Mouse (Mus musculus): ENCODE results near the gene Wwtr1.
A peak's percentile ranks its signal among the peaks of the same experiment; 100 is the strongest.

The Wwtr1 gene

GRCm38 (mm10) chr3:57458652-57459051 is 117.1 kb downstream of the Wwtr1 start:
- DNase-seq (ENCODE audit: low spot score in 2 of 2), result no peak

GRCm38 (mm10) chr3:57448445-57448844 is 127.3 kb downstream of the Wwtr1 start:
- DNase-seq (ENCODE audit: low spot score in 2 of 2), result peak in 1 of 2 experiments; percentile 42

DNA sequence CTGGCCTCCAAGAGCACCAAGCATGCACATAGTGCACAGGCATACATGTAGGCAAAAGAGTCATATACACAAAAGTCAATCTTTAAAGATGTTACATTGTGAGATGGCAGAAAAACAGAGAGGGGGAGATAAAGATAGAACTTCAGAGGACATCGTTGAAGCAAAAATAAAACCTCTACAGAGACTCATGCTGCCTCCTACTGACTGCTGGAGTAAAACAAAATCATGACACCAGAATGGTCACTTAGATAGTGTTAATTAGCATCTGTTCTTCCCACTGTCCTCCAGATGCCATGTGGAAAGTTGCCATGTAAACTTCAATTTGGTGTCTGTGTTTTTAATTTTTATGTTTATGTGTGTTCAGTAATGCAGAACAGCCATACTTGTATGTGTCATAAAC is 127.8 kb downstream of the Wwtr1 start:
- no peak for DNase-seq (ENCODE audit: low spot score in 2 of 2)

GRCm38 (mm10) chr3:57445706-57446105 is 130.0 kb downstream of the Wwtr1 start:
- no peak for DNase-seq (ENCODE audit: low spot score in 2 of 2)

DNA sequence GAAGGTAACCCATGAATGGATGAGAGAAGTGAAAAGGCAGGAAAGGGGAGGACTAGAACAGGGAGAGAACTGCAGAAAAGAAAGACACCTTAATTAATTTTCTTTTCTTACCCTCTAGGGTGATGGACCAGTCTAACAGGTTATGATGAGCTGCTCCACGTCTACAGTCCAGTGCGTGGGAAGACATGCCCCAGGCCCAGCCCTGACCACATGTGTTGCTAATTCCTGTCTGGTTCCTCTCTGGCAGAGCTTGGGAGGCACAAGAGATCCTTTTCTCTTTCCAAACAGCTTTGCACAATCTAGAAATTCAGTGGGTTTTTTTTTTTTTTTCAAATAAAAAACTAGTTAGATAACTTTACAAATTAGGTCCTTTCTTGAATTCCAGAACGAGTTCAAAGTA is 134.8 kb downstream of the Wwtr1 start:
- DNase-seq (ENCODE audit: low spot score in 2 of 2), result no peak

- DNase-seq (ENCODE audit: low spot score in 2 of 2), result no peak
Observed at GRCm38 (mm10) chr3:57435364-57435763, 140.3 kb downstream of the Wwtr1 start.

- DNase-seq (ENCODE audit: low spot score in 2 of 2), result no peak
Observed at GRCm38 (mm10) chr3:57431706-57432105, 144.0 kb downstream of the Wwtr1 start.

- no peak for DNase-seq (ENCODE audit: low spot score in 2 of 2)
Observed at GRCm38 (mm10) chr3:57429486-57429885, 146.2 kb downstream of the Wwtr1 start.

DNA sequence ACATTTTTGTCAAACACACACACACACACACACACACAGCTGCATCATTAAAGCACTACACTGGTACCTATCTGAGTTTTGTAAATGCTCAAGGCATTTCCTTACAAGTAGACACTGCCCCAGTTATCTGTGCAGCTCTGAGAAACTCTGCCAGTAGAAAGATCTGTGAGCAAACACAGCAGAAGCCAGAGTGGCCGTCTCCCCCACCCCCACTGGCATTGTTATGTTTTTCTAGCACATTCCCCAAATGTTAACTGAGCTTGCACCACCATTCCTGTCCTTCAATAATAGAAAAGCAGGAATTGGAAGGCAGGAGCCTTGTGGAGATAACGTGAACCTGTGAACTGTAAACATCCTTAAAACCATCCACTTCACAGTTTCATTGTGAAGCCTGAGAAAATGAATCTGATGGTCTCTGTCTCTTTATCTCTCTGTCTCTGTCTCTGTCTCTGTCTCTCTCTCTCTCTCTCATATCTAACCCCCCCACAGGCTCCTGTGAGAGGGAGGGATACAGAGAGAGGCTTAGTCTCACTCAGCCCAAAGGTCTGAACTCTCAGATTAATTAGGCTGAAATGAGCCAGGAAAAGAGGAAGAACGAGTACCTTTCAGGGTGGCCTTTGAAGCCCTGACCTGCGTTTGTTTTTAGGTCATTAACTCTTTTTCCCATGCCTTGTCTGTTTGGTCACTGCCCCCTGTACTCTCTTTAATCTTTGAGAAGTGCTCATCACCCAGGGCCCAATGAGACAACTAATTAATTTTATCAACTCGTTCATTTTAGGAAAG is 146.8 kb downstream of the Wwtr1 start:
- no peak for DNase-seq (ENCODE audit: low spot score in 2 of 2)

GRCm38 (mm10) chr3:57426351-57426750 is 149.4 kb downstream of the Wwtr1 start:
- no peak for DNase-seq (ENCODE audit: low spot score in 2 of 2)

DNA sequence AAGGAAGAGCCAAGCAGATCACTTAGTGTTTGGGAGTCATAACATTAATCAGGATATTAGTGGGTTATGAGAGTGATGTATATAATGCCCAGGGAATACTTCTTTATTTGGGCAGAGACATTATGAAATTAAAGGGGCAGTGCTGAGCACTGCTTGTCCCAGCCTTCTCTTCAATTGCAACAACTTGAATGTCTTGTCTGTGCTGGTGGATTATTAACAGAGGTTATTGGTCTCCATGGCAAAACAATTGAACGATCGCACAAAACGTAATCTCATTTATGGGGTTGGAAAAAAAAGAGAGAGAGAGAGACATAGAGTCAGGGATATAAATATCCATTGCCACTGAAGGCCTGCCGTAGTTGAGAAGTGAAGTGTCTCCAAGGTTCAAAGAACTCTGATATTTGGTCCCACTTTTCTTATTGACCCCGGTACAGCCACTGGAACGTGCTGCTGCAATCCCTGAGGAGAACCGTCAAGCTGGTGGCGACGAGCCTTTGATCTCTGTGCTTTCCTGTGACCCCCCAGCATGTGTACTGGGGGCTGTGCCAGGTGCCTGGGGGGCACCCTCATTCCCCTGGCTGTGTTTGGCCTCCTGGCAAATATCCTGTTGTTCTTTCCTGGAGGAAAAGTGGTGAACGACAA is 150.5 kb downstream of the Wwtr1 start, which contains the start of gene Tm4sf4:
Tm4sf4 (plus strand) TSS at position 226 of the 642 bp plus-strand sequence.
- no peak for DNase-seq (ENCODE audit: low spot score in 2 of 2)

- DNase-seq (ENCODE audit: low spot score in 2 of 2), result no peak
Observed at GRCm38 (mm10) chr3:57420660-57421059, 155.1 kb downstream of the Wwtr1 start.

- no peak for DNase-seq (ENCODE audit: low spot score in 2 of 2)
Observed at GRCm38 (mm10) chr3:57420233-57420632, 155.5 kb downstream of the Wwtr1 start.

- no peak for DNase-seq (ENCODE audit: low spot score in 2 of 2)
Observed at GRCm38 (mm10) chr3:57411535-57411934, 164.2 kb downstream of the Wwtr1 start.
